Mouse (Mus musculus) spleen, adult 18-20 months (tissue): ENCODE data around the gene L3mbtl4.

Experiments used
- DNase-seq, 2 experiments: peaks; one replicate each; pipeline ENCODE4 v3.0.0; 2022; ENCODE audit warnings: mixed read lengths in 2 of 2

Gene L3mbtl4

GRCm38 (mm10) chr17:68666528-68666927, 392.9 kb downstream of the L3mbtl4 start:
- no peak for DNase-seq

- no peak for DNase-seq
These were observed 398.5 kb downstream of the L3mbtl4 start for GRCm38 (mm10) chr17:68672088-68672504.

- DNase-seq: no peak
These were observed 437.1 kb downstream of the L3mbtl4 start for GRCm38 (mm10) chr17:68710701-68711100.

GRCm38 (mm10) chr17:68711350-68711749, 437.8 kb downstream of the L3mbtl4 start:
- no peak for DNase-seq

DNA sequence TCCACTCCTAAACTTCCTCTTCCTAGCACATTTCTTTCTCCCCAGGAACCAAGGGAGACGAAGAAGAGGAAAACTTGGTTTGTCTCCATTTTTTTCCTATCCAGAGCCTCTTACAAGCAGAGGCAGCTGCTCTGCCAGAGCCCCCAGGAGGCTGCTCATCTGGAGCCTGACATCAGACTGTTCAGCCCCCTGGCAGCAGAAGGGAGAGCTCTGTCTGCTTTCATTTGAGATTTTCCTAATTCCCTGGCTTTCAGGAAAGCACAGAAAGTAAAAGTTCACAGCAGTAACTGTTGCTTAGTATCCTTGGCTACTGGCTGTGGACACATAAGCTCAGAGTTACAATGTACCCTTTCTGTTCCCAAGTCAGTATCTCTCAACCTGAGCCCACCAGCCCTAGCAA, 474.7 kb downstream of the L3mbtl4 start:
- DNase-seq: no peak

DNA sequence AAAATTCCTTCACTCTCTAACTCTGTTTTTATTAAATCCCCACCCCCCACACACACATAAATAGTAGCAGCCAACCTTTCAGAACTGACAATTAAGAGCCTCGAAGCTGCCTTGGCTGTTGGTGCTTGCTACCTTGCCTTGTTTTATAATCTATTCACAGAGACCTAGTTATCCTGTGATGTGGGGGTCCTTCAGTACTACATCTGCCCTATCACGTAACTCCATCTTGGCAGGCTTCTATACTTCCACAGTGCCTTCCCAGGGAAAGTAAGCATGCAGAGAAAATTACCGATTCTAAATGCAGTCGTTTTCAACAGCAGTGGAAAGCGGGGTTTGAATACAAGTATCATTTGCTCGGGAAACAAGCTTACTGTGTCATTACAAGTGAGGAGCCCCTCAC, 476.9 kb downstream of the L3mbtl4 start:
- DNase-seq: no peak

- no peak for DNase-seq
These were observed 479.5 kb downstream of the L3mbtl4 start for GRCm38 (mm10) chr17:68753112-68753511.

DNA sequence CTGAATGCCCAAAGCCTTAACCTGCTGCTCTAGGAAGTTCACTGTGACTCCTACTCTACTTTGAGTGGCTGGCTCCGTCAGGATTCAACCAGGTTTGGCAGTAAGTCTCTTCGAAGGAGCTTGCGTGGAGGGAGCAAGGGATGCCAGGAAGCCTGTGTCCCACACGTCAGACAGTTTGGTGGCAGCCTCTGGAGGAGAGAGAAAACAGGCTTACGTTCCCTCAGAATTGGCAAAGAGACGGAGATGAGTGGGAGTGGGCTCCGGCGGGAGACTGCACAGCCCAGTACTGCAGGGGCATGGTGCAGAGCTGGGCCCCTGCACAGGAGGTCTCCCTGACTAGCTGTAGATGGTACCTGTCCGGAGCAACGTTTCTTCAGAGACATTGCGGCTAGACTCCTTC, 481.2 kb downstream of the L3mbtl4 start:
- DNase-seq: no peak

DNA sequence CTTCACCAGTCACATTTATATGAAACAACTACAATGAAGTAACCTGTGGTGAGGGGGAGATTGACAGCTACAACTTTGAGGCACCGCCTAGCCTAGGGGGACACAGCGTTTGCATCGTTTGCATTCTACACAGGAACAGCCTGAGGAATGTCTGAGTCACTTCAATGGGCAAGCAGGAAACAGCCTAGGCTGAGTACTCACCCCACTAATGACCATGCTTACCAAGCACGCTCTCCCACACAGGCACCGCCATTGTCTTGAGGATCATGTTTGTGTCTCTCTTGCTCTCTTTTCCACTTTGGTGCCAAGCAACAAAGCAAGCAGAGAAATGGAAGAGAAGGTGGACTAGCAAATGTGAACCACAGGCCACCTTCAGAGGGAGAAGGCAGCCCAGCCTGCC, 484.8 kb downstream of the L3mbtl4 start:
- no peak for DNase-seq

DNA sequence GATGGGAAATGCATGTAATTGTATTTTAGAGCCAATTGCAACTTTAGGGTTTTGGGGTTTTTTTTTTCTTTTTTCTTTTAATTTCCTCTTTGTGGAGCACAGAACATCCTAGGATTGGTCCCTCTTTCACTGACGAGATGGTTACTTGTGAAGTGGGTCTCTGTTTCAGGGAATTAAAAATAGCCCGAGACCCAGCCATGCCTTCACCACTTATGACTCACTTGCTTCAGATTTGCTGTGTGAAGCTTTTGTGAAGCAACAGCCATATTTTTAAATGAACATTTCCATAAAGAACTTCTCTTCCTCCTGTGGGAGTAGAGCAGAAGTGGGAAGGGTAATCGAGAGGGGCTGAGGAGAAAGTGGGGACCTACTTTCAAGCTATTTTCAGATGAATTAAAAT, 485.3 kb downstream of the L3mbtl4 start:
- no peak for DNase-seq

DNA sequence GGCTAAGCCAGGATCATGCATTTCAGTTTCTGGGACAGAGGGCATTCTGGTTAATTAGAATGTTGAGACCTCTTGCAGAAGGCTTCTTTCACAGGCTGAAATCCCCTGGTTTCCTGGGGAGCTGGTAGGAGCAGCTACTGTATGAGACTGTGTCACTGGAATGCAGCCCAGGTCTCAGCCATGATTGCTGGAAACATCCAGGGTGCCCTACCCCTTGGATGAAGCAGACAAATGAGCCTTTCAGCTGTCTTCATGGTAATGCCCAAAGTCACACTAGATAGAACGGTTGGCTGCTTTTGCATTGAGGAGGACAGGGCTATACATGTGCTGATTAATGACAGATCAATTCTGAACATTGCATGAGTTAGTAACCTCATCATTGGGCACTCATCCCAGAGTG, 486.4 kb downstream of the L3mbtl4 start:
- DNase-seq: no peak

GRCm38 (mm10) chr17:68764329-68764880, 490.8 kb downstream of the L3mbtl4 start:
- no peak for DNase-seq

- DNase-seq: no peak
These were observed 496.0 kb downstream of the L3mbtl4 start for GRCm38 (mm10) chr17:68769561-68769960.

DNA sequence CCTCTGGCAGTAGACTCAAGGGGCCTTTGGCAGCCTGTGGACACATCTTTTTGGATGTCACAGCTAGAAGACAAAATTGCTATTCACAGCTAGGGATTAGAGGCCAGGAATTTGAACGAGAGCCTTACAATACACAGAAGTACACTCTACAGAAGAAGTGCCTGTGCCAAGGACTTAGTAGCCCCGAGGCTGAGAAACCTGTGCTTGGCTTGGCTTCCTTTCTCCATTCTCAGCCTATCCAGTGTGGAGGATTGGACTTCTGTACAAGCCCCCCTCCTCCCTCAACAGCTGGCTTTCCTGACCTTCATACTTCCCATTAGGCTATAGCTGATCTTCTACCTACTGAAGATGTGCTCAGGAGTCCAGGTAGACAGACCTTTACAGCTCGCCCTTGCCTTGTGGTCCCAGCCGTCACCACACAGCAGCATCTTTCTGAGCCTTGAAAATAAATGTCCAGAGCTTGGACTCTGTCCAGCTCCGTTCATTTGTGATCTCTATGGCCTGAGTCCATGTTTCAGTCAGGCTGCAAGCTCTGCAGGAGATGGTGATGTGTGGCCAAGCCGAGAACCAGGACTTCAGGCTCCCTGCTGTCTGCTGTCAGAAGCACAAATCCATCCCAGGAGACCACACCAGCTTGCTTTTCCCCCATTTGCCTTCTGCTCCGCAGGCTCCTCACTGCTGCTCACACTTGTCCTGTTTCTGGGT, 497.6 kb downstream of the L3mbtl4 start:
- no peak for DNase-seq

DNA sequence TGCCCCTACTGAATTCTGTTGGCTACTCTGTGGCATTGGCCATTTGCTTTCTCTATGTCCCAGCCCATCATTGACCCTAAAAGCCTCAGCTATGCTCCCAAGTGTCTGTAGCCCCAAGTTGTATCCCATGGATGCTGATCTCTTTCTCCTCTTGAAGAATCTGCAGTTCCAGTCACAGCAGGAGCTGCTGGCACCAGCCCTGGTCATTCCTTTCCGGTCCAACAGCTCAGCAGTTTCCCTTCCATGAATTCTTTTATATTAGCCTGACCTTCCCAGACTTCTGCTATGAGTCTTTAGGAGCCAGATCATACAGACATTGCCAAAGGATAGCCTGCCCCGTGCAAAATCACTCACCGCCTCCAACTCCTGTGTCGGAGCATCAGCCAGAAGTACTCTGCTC, 520.1 kb downstream of the L3mbtl4 start:
- DNase-seq: no peak

DNA sequence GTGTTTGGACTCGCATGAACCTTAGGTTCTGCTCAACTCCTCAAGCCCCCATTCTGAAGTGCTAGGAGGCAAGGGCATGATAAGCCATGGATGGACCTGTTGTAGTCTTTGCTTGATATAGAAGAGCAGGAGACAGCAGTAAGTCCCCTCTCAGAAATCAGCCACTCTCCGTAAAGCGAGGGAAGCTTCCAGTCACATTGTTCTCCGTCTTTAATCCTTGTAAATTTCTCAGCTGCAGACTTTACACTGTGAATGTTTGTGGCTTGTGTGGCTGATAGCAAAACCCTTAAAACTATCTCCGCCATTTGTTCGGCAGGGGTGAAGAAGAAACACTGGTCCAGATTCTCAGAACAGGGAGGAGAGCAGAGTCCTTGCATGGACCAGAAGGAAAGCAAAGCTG, 552.7 kb downstream of the L3mbtl4 start, which contains the start of gene Tmem200c:
TSS of gene Tmem200c (plus strand) at position 301 of the 400 bp plus-strand sequence.
- DNase-seq: no peak
